Mouse (Mus musculus): Measurements from ENCODE around the gene Gm43302. TPM values are rescaled to one million over a fixed set of nuclear protein-coding genes. Genes with fewer than 3 reads are reported as not detected.
"Not testable (repeated sequence)": the region's sequence is repeated elsewhere in the genome, so short reads cannot be mapped to it uniquely, and the experiment has no call there.

The Gm43302 gene
- polyA plus RNA-seq, 1 experiment from 2014 or later: not detected

DNA sequence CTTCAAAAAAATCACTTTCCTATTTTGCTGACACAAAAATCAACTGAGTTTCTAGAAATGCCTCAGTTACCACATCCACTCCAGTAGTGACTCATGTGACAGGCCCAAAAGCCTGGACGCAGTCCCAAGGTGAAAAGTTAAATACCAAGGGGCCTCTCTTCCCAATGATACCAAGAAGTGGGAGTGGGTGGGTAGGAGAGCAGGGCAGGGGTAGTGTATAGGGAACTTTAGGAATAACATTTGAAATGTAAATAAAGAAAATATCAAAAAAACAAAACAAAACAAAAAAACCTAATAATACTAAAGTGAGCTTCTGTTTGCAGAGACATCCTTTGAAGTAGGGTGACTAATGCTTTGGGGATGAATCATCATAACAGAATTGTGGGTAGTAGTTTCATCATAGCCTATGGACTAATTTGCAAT is 12.7 kb upstream of the Gm43302 start:
- Histone ChIP-seq H3K9me3 (replicated peaks; ENCODE audit: low read length) (no peaks in the 10 kb centered on the region), H3K4me1 (replicated peaks; ENCODE audit: insufficient read depth, low read length) (no peaks in the 10 kb centered on the region), H3K27ac (no peak overlapping the region), H3K36me3 (ENCODE audit: insufficient read depth, low read length) (no peaks in the 10 kb centered on the region), H3K4me3 (replicated peaks; ENCODE audit: low read depth, low read length) (no peak overlapping the region), H3K4me2 (ENCODE audit: low read length) (no peak overlapping the region), H3K9ac (ENCODE audit: low read depth, low read length) (no peak overlapping the region), H3K27me3 (ENCODE audit: insufficient read depth, low read length) (no peaks in the 10 kb centered on the region)
- DNase-seq (ENCODE audit: low spot score): no peak
- no peak for TF ChIP-seq CTCF (IDR thresholded peaks at IDR 0.05; ENCODE audit: low read depth)
- 72% methylated on average over 1 of the region's 1 CpGs for WGBS
- no peak for ATAC-seq (replicated peaks; ENCODE audit: low FRiP score, low read depth)

DNA sequence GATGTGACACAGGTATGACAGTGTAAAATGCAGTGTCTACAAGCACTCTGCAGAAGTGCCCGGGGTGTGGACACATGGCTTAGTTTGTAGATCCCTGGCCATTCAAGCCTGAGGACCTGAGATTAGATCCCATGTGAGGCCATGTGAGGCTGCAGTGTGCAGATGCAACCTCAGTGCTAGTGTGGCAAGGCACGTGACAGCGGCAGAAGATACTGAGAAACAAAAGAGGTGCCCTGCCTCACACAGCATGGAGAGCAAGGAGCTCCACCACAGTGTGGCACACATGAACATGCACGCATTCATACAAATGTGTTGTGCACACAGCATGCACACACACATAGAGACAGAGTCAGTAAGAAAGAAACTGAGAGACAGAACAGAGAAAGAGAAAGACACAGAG is 12.2 kb upstream of the Gm43302 start:
- H3K4me2 ChIP-seq (ENCODE audit: low read length); H3K9ac ChIP-seq (ENCODE audit: low read depth, low read length); H3K4me3 ChIP-seq (replicated peaks; ENCODE audit: low read depth, low read length); H3K9me3 ChIP-seq (replicated peaks; ENCODE audit: low read length); H3K4me1 ChIP-seq (replicated peaks; ENCODE audit: insufficient read depth, low read length); H3K27ac ChIP-seq; DNase-seq (ENCODE audit: low spot score); ATAC-seq (replicated peaks; ENCODE audit: low FRiP score, low read depth); H3K36me3 ChIP-seq (ENCODE audit: insufficient read depth, low read length); H3K27me3 ChIP-seq (ENCODE audit: insufficient read depth, low read length): not testable (repeated sequence)
- 94% methylated on average over 4 of the region's 4 CpGs for WGBS

DNA sequence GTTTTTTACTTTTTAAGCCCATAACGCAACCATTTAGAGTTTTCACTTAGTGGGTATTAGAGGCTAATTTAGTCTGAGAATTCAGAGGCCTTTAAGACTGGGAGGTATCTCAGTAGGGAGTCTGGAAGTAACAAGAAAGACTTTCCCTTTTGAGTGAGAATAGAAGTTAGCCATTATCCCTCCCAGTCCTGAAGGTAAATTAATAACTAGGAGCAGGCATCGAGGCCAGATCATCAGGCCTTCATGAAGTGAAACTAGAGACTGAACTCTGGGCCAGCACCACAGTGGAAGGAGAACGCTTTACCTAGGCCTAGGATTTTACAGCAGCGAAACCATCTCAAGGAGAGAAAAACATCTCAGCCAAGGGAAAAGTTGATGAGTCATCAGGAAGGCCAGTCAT is 8.5 kb upstream of the Gm43302 start:
- Histone ChIP-seq H3K4me2 (ENCODE audit: low read length) (no peak overlapping the region), H3K4me1 (replicated peaks; ENCODE audit: insufficient read depth, low read length) (no peaks in the 10 kb centered on the region), H3K9ac (ENCODE audit: low read depth, low read length) (no peak overlapping the region), H3K27ac (no peak overlapping the region), H3K36me3 (ENCODE audit: insufficient read depth, low read length) (no peaks in the 10 kb centered on the region), H3K27me3 (ENCODE audit: insufficient read depth, low read length) (no peaks in the 10 kb centered on the region), H3K9me3 (replicated peaks; ENCODE audit: low read length) (no peaks in the 10 kb centered on the region), H3K4me3 (replicated peaks; ENCODE audit: low read depth, low read length) (no peak overlapping the region)
- ATAC-seq (replicated peaks; ENCODE audit: low FRiP score, low read depth): peak; percentile 54; the same call in 1 of the 2 replicates
- no peak for DNase-seq (ENCODE audit: low spot score)
- no peak for TF ChIP-seq CTCF (IDR thresholded peaks at IDR 0.05; ENCODE audit: low read depth)
- 76% methylated on average over 4 of the region's 4 CpGs for WGBS

DNA sequence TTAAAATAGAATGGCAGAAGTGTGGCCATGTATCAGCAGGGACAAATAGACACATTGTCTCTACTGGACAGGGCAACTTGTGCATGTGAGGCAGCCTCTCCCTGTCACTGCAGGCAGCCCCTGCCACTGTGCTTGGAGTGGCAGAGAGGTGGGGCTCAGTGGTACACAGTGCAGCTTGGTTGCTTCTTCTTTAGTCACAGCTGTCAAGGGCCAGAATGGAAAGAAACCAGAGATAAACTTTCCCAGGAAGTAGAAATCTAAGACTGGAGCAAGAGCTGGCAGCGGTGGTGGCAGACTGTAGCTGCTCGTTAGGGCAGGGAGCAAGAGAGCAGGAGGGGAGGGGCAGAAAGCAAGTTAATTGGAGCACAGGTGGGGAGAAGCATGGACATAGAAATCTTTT is 8.0 kb upstream of the Gm43302 start:
- Histone ChIP-seq H3K9me3 (replicated peaks; ENCODE audit: low read length) (no peaks in the 10 kb centered on the region), H3K36me3 (ENCODE audit: insufficient read depth, low read length) (no peaks in the 10 kb centered on the region), H3K27me3 (ENCODE audit: insufficient read depth, low read length) (no peaks in the 10 kb centered on the region), H3K9ac (ENCODE audit: low read depth, low read length) (no peak overlapping the region), H3K27ac (no peak overlapping the region; the same call in 1 of the 2 replicates), H3K4me1 (replicated peaks; ENCODE audit: insufficient read depth, low read length) (no peaks in the 10 kb centered on the region), H3K4me2 (ENCODE audit: low read length) (no peak overlapping the region), H3K4me3 (replicated peaks; ENCODE audit: low read depth, low read length) (no peak overlapping the region)
- DNase-seq (ENCODE audit: low spot score) (no peak), ATAC-seq (replicated peaks; ENCODE audit: low FRiP score, low read depth) (peak; percentile 63; the same call in 1 of the 2 replicates)
- no peak for TF ChIP-seq CTCF (IDR thresholded peaks at IDR 0.05; ENCODE audit: low read depth)
- 21% methylated on average over 2 of the region's 2 CpGs for WGBS

DNA sequence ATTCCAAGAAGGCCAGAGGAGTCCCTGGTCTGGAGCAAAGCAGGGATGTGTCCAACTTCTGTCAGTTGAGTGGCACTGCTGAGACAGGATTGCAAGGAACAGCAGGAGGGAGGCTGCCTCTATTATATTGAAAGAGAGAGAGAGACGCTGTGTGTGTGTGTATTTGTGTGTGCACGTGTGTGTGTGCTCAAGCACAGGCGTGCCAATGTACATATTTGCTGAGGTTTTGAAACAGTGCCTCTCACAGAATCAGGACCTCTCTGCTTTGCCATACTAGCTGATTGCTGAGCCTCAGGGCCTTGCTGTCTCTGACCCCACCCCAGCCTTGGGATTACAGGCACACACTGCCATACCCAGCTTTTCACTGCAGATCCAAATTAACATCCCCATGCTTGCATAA is 2.3 kb upstream of the Gm43302 start:
- no peak overlapping the region for H3K4me2 ChIP-seq (ENCODE audit: low read length)
- WGBS: 98% methylated on average over 3 of the region's 3 CpGs
- ATAC-seq (replicated peaks; ENCODE audit: low FRiP score, low read depth) (no peak), DNase-seq (ENCODE audit: low spot score) (no peak)
- H3K4me1 ChIP-seq (replicated peaks; ENCODE audit: insufficient read depth, low read length): no peaks in the 10 kb centered on the region
- TF ChIP-seq CTCF (IDR thresholded peaks at IDR 0.05; ENCODE audit: low read depth): no peak
- no peak overlapping the region for H3K27ac ChIP-seq
- H3K4me3 ChIP-seq (replicated peaks; ENCODE audit: low read depth, low read length): no peak overlapping the region
- H3K9ac ChIP-seq (ENCODE audit: low read depth, low read length): no peak overlapping the region
- H3K36me3 ChIP-seq (ENCODE audit: insufficient read depth, low read length): no peaks in the 10 kb centered on the region
- H3K9me3 ChIP-seq (replicated peaks; ENCODE audit: low read length): no peaks in the 10 kb centered on the region
- no peaks in the 10 kb centered on the region for H3K27me3 ChIP-seq (ENCODE audit: insufficient read depth, low read length)

DNA sequence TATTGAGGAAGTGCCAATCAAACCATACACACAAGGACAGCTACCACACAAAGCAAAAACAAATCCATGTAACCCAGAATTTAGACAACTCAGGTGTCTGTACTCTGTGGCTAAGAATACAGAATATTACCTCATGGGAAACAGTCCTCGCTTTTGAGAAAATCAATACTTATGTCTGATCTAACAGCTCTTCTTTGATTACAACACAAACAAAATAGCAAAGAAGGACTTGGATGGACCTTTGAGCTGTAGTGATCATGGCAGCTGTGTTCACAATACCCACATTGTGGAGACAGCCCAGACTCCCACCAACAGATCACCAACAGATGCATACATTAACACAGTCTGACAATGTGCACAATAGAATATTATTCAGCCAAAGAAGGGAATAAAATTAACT is 1.0 kb downstream of the Gm43302 start:
- Histone ChIP-seq H3K4me2 (ENCODE audit: low read length) (0 out of 2 replicates have a peak overlapping the region, but pooled peaks have one; percentile 13), H3K36me3 (ENCODE audit: insufficient read depth, low read length) (no peaks in the 10 kb centered on the region), H3K4me3 (replicated peaks; ENCODE audit: low read depth, low read length) (no peak overlapping the region), H3K27ac (no peak overlapping the region), H3K27me3 (ENCODE audit: insufficient read depth, low read length) (no peaks in the 10 kb centered on the region), H3K9ac (ENCODE audit: low read depth, low read length) (no peak overlapping the region), H3K4me1 (replicated peaks; ENCODE audit: insufficient read depth, low read length) (no peaks in the 10 kb centered on the region), H3K9me3 (replicated peaks; ENCODE audit: low read length) (no peaks in the 10 kb centered on the region)
- WGBS: 84% methylated on average over 1 of the region's 1 CpGs
- ATAC-seq (replicated peaks; ENCODE audit: low FRiP score, low read depth): no peak
- TF ChIP-seq CTCF (IDR thresholded peaks at IDR 0.05; ENCODE audit: low read depth): no peak
- no peak for DNase-seq (ENCODE audit: low spot score)

DNA sequence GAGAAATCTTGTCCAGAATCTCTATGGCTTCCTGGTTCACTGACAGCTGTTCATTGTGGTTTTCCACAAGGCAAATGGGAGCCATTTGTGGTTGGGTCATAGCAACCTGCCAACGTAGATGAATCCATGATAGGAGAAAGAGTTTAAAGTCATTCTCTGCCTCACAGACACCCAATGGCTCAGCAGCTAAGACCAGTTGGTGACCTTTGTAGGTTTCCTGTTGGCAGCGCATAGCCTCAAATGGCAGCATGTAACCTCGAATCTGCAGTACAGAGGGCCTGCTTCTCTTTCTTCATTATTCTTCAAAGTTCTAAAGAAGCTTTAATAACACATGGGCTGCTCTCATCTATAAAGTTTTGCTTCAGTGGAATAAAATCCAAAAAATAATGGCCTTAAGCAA is 2.6 kb downstream of the Gm43302 start:
- not testable (repeated sequence) for H3K36me3 ChIP-seq (ENCODE audit: insufficient read depth, low read length); ATAC-seq (replicated peaks; ENCODE audit: low FRiP score, low read depth); H3K9me3 ChIP-seq (replicated peaks; ENCODE audit: low read length); DNase-seq (ENCODE audit: low spot score); H3K9ac ChIP-seq (ENCODE audit: low read depth, low read length); H3K27me3 ChIP-seq (ENCODE audit: insufficient read depth, low read length); H3K4me3 ChIP-seq (replicated peaks; ENCODE audit: low read depth, low read length); H3K27ac ChIP-seq; H3K4me2 ChIP-seq (ENCODE audit: low read length); H3K4me1 ChIP-seq (replicated peaks; ENCODE audit: insufficient read depth, low read length)
- WGBS: 91% methylated on average over 3 of the region's 3 CpGs

DNA sequence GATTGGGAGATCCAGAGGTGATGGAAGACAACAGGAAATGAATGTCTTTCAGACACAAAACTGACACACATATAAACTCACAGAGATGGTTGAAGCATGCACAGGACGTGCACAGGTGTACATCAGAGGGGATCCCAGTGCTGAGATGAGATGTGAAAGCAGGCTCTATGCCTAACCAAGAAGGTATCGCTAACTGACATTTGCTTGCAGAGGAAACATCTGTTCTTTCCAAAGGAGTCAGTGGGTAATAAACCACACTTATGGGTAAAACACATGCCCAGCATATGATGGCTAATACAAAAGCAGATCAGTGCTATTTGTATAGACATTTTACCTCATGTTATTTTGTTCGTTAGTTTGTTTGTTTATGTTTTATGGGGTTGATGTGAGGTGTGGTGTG is 32.8 kb downstream of the Gm43302 start:
- WGBS: no CpG with 5 or more reads among the region's 3 CpGs
- H3K27me3 ChIP-seq (ENCODE audit: insufficient read depth, low read length); DNase-seq (ENCODE audit: low spot score); H3K9ac ChIP-seq (ENCODE audit: low read depth, low read length); H3K4me1 ChIP-seq (replicated peaks; ENCODE audit: insufficient read depth, low read length); H3K4me2 ChIP-seq (ENCODE audit: low read length); ATAC-seq (replicated peaks; ENCODE audit: low FRiP score, low read depth); H3K36me3 ChIP-seq (ENCODE audit: insufficient read depth, low read length); H3K4me3 ChIP-seq (replicated peaks; ENCODE audit: low read depth, low read length); H3K27ac ChIP-seq; H3K9me3 ChIP-seq (replicated peaks; ENCODE audit: low read length): not testable (repeated sequence)

All from kidney, postnatal 0 days (tissue).